Comparison of ENCODE assay signal across 8 mouse cellular contexts in the genomic region with DNA sequence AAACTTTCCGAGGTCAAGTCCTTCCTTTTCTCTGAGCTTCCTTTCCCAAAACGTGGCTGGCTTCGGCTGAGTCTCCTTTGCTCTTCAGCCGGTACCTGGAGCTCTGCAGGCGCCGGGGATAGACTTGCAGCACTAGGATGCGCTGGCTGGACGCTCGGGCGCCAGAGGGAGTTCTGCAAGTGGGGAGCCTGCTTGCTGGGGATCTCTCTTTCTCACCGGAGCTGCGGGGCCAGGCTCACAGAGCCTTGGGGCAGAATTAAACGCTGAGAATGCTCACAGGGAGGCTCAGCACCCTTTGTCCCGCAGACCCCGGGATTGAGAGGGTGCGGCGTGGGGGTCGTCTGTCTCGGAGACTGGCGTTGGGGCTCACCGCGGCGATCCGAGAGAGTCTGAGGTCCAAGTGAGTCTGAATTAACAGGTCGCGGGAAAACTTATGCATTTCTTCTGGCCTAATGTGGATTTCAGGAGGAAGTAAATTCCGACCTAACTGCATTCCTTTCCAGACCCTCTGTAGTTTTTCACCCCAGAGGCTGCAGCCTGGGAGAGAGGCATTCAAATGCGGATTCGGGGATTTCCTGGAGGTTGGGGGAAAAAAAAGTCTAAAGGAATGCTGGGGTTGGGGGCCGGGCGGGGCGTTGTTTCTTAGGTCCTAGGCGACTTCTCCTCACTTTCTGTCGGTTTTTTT. TPM values are rescaled to one million over a fixed set of nuclear protein-coding genes. Genes with fewer than 3 reads are reported as not detected.
DNase-seq lines count a peak whose midpoint lies in the region; ATAC-seq and TF ChIP-seq lines count a peak whose summit lies in the region.

No protein-coding gene starts in this region.

- no peaks in the 10 kb centered on the region for H3K36me3 ChIP-seq in erythroblast, embryonic 14.5 days (ENCODE audit: control insufficient read depth)
- peaks cover 12% of the 10 kb centered on the region; the same call in 1 of the 2 replicates for H3K36me3 ChIP-seq in embryonic facial prominence, embryonic 12.5 days
- peaks cover 13% of the 10 kb centered on the region; the same call in 1 of the 2 replicates for H3K36me3 ChIP-seq in heart, embryonic 13.5 days
- no peaks in the 10 kb centered on the region for H3K36me3 ChIP-seq in liver, embryonic 14.5 days (replicated peaks; ENCODE audit: control insufficient read depth, insufficient read depth, low read depth)
- H3K36me3 ChIP-seq in neural tube, embryonic 15.5 days, result no peaks in the 10 kb centered on the region

- no peaks in the 10 kb centered on the region; the same call in 1 of the 2 replicates for H3K9me3 ChIP-seq in erythroblast, embryonic 14.5 days (ENCODE audit: control insufficient read depth, low read length)
- H3K9me3 ChIP-seq in embryonic facial prominence, embryonic 12.5 days, result no peaks in the 10 kb centered on the region
- no peaks in the 10 kb centered on the region for H3K9me3 ChIP-seq in heart, embryonic 13.5 days
- H3K9me3 ChIP-seq in liver, embryonic 14.5 days (ENCODE audit: control insufficient read depth, low read length), result no peaks in the 10 kb centered on the region
- H3K9me3 ChIP-seq in neural tube, embryonic 15.5 days (replicated peaks), result no peaks in the 10 kb centered on the region

- peak; percentile 31; the same call in 1 of the 2 replicates for TF ChIP-seq CTCF in liver, embryonic 14.5 days (IDR thresholded peaks at IDR 0.05; ENCODE audit: low read depth)

- peaks cover 60% of the 10 kb centered on the region for H3K27me3 ChIP-seq in erythroblast, embryonic 14.5 days (ENCODE audit: control insufficient read depth)
- H3K27me3 ChIP-seq in embryonic facial prominence, embryonic 12.5 days, result no peaks in the 10 kb centered on the region
- peaks cover 5% of the 10 kb centered on the region; the same call in 1 of the 2 replicates for H3K27me3 ChIP-seq in heart, embryonic 13.5 days (replicated peaks)
- peaks cover 46% of the 10 kb centered on the region for H3K27me3 ChIP-seq in liver, embryonic 14.5 days (ENCODE audit: control insufficient read depth, insufficient read depth, low read length)
- H3K27me3 ChIP-seq in neural tube, embryonic 15.5 days (replicated peaks), result no peaks in the 10 kb centered on the region

- peak overlapping the region; percentile 21 for H3K4me3 ChIP-seq in erythroblast, embryonic 14.5 days (replicated peaks)
- peak overlapping the region; percentile 75 for H3K4me3 ChIP-seq in embryonic facial prominence, embryonic 12.5 days
- H3K4me3 ChIP-seq in heart, embryonic 13.5 days, result peak overlapping the region; percentile 73
- H3K4me3 ChIP-seq in liver, embryonic 14.5 days (ENCODE audit: insufficient read depth in 1 of 2, low read depth in 2 of 2, low read length in 2 of 2), result peak overlapping the region; percentile 32 to 52
- peak overlapping the region; percentile 81 for H3K4me3 ChIP-seq in neural tube, embryonic 15.5 days (replicated peaks)

- WGBS in embryonic facial prominence, embryonic 12.5 days, result under 1% methylated on average over 34 of the region's 34 CpGs
- under 1% methylated on average over 34 of the region's 34 CpGs for WGBS in heart, embryonic 13.5 days
- 1% methylated on average over 34 of the region's 34 CpGs for WGBS in liver, embryonic 14.5 days (ENCODE audit: insufficient replicate concordance)
- under 1% methylated on average over 34 of the region's 34 CpGs for WGBS in neural tube, embryonic 15.5 days

- H3K4me1 ChIP-seq in erythroblast, embryonic 14.5 days (ENCODE audit: control insufficient read depth), result no peaks in the 10 kb centered on the region
- peaks cover 13% of the 10 kb centered on the region for H3K4me1 ChIP-seq in embryonic facial prominence, embryonic 12.5 days
- peaks cover 29% of the 10 kb centered on the region for H3K4me1 ChIP-seq in heart, embryonic 13.5 days
- H3K4me1 ChIP-seq in liver, embryonic 14.5 days (replicated peaks; ENCODE audit: control insufficient read depth in 2 of 2, insufficient read depth in 2 of 2, low read length in 1 of 2), result no peaks in the 10 kb centered on the region
- H3K4me1 ChIP-seq in neural tube, embryonic 15.5 days, result peaks cover 14% of the 10 kb centered on the region

- H3K27ac ChIP-seq in embryonic facial prominence, embryonic 12.5 days, result peak overlapping the region; percentile 94
- H3K27ac ChIP-seq in heart, embryonic 13.5 days (replicated peaks), result peak overlapping the region; percentile 95
- no peak overlapping the region for H3K27ac ChIP-seq in liver, embryonic 14.5 days
- H3K27ac ChIP-seq in neural tube, embryonic 15.5 days (replicated peaks), result peak overlapping the region; percentile 80

- no peak for TF ChIP-seq EP300 in liver, embryonic 14.5 days (IDR thresholded peaks at IDR 0.05; ENCODE audit: low read depth)

- H3K9ac ChIP-seq in embryonic facial prominence, embryonic 12.5 days, result peak overlapping the region; percentile 82
- H3K9ac ChIP-seq in heart, embryonic 13.5 days, result peak overlapping the region; percentile 91
- no peak overlapping the region for H3K9ac ChIP-seq in liver, embryonic 14.5 days (replicated peaks)
- peak overlapping the region; percentile 64 for H3K9ac ChIP-seq in neural tube, embryonic 15.5 days (replicated peaks)

- peak; percentile 83 for DNase-seq in kidney, postnatal 10 days
- DNase-seq in liver, embryonic 14.5 days (ENCODE audit: low read depth in 3 of 3, low spot score in 3 of 3), result no peak
- DNase-seq in yolk sac, embryonic 10.5 days (ENCODE audit: low spot score), result peak; percentile 75

- H3K4me2 ChIP-seq in embryonic facial prominence, embryonic 12.5 days (replicated peaks), result peak overlapping the region; percentile 65
- peak overlapping the region; percentile 78 for H3K4me2 ChIP-seq in heart, embryonic 13.5 days
- H3K4me2 ChIP-seq in liver, embryonic 14.5 days (ENCODE audit: low read depth), result peak overlapping the region; percentile 45
- peak overlapping the region; percentile 95 for H3K4me2 ChIP-seq in neural tube, embryonic 15.5 days

- no peak for ATAC-seq in erythroblast, adult 5-6 weeks (replicated peaks; ENCODE audit: low FRiP score, poor library complexity, severe bottlenecking)
- ATAC-seq in embryonic facial prominence, embryonic 12.5 days (ENCODE audit: insufficient number of reproducible peaks, insufficient read depth, low FRiP score, low TSS enrichment), result no peak
- no peak for ATAC-seq in heart, embryonic 13.5 days (ENCODE audit: extremely low read depth, insufficient number of reproducible peaks, low FRiP score, low TSS enrichment)
- no peak for ATAC-seq in liver, embryonic 14.5 days (ENCODE audit: insufficient read depth)
- ATAC-seq in neural tube, embryonic 15.5 days (ENCODE audit: low FRiP score), result peak; percentile 19; the same call in 1 of the 2 replicates

RNA-seq across cellular contexts. Expression of gene Fat1, which starts 2.0 kb away (rescaled TPM):
- polyA plus RNA-seq in erythroblast, embryonic 14.5 days (2012), result under 0.01 TPM in 2 replicates
- total RNA-seq in erythroblast, adult 5-6 weeks (2015; ENCODE audit: low replicate concordance), result under 0.01 TPM in 1 of 2 replicates, not detected in the other
- 0.17 TPM in 1 of 2 replicates, not detected in the other for total RNA-seq in erythroblast, adult 5-6 weeks (2017; ENCODE audit: low replicate concordance)
- polyA plus RNA-seq in embryonic facial prominence, embryonic 12.5 days (2016; fragmentation: Nextera tagmentation; extraction: Ambion mirVana), result 26.1 and 29.5 TPM in 2 replicates
- 10.7 and 11.8 TPM in 2 replicates for polyA plus RNA-seq in heart, embryonic 13.5 days (2015; fragmentation: Nextera tagmentation; extraction: Ambion mirVana)
- 1.3 TPM in 2 replicates for polyA plus RNA-seq in liver, embryonic 14.5 days (2012; rRNA removed)
- polyA plus RNA-seq in liver, embryonic 14.5 days (2014; fragmentation: Nextera tagmentation; extraction: Ambion mirVana), result 0.98 and 1.0 TPM in 2 replicates
- polyA plus RNA-seq in neural tube, embryonic 15.5 days (2015; fragmentation: Nextera tagmentation; extraction: Ambion mirVana), result 12.3 and 12.5 TPM in 2 replicates

Comparison
In these comparisons a context has a peak if more than half of its experiments do, and no peak if none do; other contexts are left out.
1. H3K4me3 ChIP-seq: peak in every context shown above with its lines; median percentile 81 in neural tube, embryonic 15.5 days; 75 in embryonic facial prominence, embryonic 12.5 days; 73 in heart, embryonic 13.5 days; 42 in liver, embryonic 14.5 days; 21 in erythroblast, embryonic 14.5 days.
2. H3K4me2 ChIP-seq: peak in every context shown above with its lines; median percentile 95 in neural tube, embryonic 15.5 days; 78 in heart, embryonic 13.5 days; 65 in embryonic facial prominence, embryonic 12.5 days; 45 in liver, embryonic 14.5 days.
3. DNase-seq: peak in kidney, postnatal 10 days (single experiment) and yolk sac, embryonic 10.5 days (single experiment); none in liver, embryonic 14.5 days (0 of 3).